Mouse (Mus musculus): ENCODE results near the gene Gigyf2.

Gene Gigyf2

DNA sequence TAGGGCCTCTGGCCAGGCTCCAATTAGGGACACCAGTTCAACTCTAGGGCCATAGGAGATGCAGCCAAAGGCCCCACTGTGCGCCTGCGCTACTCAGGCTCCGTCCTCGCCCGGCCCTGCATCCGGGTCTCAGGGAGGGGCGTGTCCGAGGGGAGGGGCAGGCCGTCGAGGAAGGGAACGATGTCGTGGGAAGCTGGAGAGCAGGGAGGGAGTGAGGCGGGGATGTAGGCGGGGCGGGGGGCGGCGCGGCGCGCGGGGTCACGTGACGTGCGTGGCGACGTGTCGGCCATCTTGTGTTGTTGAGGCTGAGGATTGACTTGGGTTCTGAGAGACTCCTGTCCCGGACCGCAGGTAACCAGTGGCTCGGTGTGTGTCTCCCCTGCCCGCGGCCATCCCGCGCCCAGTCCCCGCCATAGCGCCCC is at the start of gene Gigyf2:
Gigyf2 (plus strand) TSS at position 257 of the 422 bp plus-strand sequence.
- DNase-seq (ENCODE audit: low spot score in 2 of 2) = peak; percentile 95 to 98

DNA sequence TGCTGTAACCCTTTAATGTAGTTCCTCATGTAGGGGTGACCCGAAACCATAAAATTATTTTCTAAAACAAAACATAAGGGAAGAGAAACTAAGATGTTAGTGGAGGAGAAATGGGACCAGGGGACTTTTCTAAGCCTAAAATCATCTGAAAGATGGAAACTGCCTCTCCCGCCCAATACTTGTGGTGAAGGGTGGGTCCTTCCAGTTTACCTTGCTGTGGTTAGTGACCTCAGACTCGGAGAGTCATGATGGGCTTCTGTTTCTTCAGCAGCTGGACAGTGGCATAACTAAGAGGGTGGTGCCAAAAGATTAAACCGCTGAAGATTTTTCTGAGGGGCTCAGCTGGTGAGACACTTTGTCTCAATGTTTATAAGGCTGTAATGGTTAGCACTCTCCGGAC is 46.5 kb upstream of the Gigyf2 start:
- no peak for DNase-seq (ENCODE audit: low spot score in 2 of 2)

DNA sequence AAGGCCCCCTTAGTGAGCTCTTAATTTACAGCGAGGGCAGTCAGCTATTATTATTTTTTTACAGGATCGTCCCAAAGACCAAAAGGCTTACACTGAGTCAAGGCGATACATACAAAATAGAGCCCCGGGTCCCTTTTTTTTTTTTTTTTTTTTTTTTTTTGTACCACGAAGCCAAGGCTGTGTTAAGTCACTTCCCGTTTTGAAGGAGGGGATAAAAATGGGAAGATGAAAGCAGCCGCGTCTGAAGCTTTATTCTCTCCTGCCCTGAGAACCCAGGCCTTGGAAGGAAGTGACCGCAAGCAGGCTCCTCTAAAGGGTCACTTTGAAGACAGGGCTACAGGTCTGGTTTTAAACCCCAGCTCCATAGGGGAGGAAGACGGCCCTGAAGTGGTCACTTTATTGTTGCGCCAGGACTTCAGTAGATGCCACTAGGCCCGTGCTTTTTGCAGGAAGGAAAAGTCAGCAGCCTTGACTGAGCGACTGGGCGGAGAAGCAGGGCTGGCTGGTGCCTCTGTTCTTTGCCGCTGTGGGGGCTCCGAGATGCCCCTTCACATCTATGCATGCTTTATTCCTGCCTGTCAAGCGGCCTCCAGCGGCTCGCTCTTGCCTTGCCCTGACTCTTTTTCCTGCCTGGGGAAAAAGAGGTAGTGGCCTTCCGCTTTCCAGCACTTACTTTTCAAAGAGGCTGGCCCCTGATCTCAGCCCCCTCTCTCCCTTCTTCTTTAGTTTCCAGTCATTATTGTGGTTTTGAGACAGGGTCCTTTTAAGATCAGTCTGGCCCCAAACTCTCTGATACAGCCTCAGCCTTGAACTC is 45.0 kb upstream of the Gigyf2 start:
- no peak for DNase-seq (ENCODE audit: low spot score in 2 of 2)

DNA sequence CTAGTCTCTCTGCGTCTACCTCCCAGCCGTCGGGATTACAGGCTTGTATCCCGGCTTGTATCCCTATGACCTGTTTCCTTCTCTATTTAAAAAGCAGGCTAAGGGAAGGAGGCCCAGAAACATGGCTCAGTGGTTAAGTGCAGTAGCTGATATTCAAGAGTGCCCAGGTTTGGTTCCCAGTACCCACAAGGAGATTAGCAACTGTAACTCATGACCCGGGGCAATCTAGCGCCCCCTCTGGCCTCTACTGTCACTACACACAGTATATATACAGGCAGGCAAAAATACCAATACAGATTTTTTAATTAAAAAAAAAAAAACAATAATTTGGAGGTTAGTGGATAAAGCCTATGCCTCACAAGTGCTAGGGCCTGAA is 44.4 kb upstream of the Gigyf2 start:
- no peak for DNase-seq (ENCODE audit: low spot score in 2 of 2)

DNA sequence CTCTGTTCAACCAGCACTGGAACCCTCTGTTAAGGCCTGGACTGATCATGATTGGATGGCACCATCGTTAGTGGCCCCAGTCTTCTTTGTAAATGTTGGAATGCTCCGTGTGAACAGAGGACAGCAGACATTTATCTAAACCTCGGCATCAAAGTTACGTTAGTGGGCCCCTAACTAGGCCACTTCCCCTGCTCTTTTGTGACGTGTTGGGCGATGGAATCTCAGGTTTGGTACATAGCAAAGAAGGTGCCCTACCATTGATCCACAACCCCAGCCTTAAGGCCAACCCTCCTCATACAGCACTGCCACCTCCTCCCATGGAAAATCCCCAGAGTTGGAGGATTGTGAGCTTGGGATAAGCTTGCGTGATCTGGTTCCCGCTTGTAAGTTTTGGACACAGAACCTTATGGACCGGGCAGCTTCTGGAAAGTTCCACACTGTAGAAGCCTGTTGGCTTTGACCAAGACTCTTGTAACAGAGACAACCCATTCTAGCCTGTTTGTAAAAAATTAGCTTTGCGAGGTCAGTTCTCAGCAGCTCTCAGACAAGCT is 43.3 kb upstream of the Gigyf2 start:
- DNase-seq (ENCODE audit: low spot score in 2 of 2) = no peak

DNA sequence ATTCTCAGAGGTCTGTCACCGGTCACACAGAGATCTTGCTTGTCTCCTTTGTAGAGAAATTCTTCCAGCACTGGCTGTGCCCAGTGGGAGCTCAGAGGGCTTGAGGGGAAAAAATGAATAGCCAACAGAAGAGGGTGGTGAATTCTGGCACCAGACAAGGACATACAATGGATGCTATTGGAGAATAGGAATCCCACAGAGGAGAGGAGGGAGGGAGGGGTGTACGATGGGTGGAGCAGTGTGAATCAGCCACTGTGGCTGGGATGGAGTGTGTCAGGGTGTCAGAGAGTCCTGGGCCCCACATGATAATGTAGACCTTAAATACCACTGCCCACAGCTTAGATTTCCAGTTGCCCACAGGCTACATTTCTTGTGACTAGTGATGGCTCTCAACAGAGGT is 39.7 kb upstream of the Gigyf2 start:
- no peak for DNase-seq (ENCODE audit: low spot score in 2 of 2)

DNA sequence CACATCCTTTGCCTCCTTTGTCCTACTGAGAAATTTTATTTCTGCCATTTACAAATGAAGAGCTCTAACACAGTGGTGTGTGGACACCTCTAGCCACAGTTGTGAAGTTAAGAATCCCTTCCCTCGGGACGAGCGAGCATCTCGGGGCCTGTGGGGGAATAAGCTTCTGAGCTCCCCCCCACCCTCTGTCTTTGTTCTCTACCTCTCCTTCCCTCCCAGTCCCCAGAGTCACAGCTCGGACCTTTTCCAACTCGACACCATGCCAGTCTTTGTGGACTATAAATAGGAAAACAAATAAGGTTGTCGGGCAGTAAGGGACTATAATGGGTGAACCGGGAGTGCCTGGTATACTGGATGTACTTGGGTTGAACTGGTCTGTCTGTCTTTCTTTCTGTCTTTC is 35.4 kb upstream of the Gigyf2 start:
- DNase-seq (ENCODE audit: low spot score in 2 of 2) = no peak

DNA sequence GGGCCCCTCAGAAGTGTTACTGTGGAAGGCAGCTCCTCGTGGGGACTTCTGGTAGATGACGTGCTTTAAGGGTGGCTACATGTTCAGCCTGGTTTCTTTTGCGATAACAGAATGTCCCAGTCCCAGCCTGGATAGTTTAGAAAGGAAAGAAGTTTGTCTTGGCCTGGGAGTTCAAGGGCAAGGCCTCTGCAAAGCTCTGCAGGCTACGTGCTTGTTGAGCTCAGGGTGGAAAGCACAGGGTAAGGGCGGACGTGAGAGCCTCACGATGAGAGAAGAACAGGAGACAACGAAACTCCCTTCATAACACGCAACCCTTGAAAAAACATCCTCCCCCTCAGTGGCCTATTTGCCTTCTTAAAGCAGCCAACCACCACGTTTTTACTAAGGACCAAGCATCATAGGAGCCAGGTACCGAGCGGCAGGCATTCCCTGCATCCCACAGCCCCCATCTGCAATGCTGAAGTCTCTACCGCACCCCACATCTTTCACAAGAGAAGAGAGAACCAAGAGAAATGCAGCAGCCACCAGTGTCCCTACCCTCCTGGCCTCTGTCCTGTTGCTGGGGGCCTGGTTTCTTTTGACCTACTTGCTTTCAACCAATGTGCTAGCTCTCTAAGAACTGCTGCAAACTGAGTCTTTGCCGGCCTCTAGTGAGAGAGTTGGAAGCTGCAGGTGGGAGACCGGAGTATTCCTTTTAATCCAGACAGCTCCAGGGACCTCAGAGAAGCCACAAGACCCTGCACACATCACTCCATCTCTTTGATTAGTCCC is 34.2 kb upstream of the Gigyf2 start:
- DNase-seq (ENCODE audit: low spot score in 2 of 2) = no peak

DNA sequence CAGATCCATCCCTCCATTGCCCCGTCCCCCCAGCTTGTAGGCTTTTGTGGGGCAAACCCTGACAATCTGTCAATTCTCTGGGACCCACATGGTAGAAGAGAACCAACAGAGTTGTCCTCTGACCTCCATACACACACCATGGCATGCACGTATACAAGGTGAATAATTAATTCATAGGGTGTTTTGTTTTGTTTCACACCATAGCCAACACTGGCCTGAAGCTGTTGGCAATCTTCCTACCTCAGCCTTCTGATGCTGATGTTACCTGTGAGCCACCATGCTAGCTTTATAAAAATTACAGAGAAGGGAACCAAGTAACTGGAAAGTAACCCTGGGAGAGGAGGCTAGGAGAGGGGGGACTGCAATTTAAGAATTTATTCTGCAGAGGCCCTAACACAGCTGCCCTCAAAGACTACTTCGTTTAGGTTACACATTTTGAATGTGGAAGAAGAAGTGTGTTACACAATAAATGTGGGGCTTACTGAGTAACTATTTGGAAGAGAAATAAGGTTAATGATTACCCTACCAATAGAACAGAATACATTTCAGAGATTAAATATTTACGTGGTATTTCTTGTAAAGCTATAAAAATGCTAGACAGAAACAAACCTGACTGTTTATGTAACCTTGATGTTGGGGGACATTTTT is 32.6 kb upstream of the Gigyf2 start:
- no peak for DNase-seq (ENCODE audit: low spot score in 2 of 2)

DNA sequence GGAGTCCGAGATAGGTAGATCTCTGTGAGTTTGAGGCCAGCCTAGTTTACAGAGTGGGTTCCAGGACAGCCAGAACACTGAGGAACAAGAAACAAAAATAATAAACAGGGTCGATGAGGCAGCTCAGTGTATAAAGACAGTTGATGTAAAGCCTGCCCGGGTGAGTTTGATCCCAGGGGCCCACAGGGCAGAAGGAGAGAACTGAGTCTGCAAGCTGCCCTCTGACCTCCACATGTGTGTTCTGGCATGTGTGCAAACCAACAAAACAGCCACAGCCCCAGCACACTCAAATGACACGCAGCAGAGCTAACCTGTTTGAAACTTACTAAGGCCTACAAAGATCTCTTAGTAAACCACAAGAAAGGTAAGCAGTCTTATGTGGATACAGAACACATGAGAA is 31.8 kb upstream of the Gigyf2 start:
- DNase-seq (ENCODE audit: low spot score in 2 of 2) = no peak

DNA sequence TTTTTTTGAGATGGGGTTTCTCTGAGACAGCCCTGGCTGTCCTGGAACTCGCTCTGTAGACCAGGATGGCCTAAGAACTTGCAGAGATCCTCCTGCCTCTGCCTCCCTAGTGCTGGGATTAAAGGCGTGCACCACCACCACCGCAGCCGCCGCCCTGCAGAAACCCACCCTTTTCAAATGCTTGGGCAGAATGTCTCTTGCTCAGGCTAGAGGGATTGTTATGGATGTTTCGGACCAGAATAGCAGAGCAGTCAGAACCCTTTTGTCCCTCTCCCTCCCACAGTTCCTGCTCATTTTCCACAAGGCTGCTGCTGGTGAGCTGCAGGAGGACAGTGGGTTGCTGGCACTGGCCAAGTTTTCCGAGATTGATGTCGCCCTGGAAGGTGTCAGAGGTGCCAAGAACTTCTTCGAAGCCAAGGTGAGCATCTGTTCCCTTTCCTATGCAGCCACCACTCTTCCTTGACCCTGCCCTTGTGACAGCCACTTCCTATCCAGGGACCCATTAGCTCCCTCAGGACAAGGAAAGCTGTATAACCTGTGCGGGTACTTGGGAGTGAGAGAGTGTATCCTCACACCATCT is 29.4 kb upstream of the Gigyf2 start:
- DNase-seq (ENCODE audit: low spot score in 2 of 2) = no peak

DNA sequence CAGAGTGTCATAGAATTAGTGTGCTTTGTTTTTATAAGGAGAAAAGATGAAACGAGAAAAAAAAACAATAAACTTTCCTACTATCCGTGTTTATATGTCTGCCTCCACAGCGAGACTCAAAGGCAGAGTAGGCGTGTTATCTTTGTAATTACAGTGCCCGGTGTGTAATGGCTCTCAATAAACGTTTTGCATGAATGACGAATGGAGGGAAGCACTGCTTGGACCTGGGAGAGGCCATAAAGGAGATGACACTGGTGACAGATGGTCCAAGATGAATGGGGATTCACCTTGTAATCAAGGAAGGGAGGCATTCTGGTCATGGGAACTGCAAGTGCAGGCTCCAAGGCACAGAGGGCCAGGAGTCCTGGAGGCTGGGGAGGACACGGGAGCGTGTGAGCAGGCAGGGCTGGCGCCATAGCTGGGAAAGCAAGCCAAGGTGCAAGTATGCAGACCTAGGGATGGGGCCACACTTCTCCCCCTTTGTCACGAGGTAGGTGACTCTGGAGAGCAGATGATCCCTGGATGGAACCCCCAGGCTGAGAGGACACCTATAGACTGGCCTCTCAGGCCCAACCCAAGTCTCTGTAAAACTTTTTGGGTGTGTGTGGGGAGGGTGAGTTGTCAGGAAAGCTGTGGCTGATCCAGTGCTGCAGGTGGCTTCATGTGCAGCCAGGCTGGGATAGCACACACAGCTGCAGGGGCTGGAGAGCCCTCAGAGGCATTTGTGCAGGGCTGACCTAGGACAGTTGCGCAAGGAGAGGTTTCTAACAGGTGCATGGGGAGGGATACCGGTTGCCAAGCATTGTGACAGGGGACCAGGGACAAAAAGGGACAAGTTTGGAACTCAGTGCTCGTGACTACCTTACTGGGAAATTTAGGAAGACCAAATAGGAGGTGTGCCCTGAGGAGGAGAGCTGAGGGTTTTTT is 26.2 kb upstream of the Gigyf2 start:
- DNase-seq (ENCODE audit: low spot score in 2 of 2) = no peak

DNA sequence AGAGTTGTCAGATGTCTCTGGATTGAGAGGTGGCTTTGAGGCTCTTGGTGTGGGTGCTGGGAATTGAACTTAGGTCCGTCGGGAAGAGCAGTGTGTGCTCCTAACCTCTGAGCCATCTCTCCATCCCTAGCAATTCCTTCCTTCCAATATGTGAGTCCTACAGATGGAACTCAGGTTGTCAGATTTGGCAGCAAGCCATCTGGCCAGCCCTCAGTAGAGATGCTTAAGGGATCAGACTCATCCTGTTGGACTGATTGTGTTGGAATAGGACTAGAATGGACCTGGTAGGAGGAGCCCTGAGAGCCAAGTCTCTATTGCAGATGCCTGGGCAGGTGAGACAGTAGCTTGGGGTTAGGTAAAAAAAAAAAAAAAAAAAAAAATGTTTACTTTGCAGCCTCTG is 24.8 kb upstream of the Gigyf2 start:
- no peak for DNase-seq (ENCODE audit: low spot score in 2 of 2)

DNA sequence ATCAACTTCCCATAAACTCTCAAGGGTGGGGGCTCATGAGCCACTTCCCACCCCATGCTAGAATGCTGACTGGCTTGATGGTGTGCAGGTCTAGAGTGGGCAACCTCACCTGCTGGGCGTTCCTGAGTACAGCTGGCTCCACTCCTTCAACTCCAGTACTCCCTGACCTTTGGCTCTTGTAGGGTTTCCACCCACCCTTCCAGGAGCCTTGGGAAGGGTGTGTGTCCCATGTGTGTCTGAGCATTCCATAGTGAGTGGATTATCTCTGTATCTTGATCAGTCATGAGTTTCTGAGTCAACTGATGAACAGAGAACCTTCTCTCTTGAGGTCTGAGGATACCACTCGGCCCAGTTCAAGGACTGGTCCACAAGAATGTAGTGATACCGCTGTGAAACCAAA is 17.8 kb upstream of the Gigyf2 start:
- no peak for DNase-seq (ENCODE audit: low spot score in 2 of 2)

DNA sequence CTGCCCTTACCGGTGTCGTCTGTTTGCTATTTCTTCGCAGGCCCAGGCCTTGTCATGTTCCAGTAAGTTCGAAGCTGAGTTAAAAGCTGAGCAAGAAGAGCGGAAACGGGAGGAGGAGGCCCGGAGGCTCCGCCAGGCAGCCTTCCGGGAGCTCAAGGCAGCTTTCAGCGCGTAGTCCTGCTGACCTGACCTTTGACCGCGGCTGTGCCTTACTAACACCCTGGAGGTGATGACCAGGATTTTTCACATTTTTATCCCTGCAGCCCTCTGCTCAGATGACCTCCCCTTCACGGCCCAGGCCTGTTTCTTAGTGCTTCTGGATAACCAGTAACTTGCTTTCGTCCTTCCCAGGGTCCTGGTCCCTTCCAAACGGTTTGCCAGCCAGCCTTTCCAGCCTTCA is 17.2 kb upstream of the Gigyf2 start:
- no peak for DNase-seq (ENCODE audit: low spot score in 2 of 2)

DNA sequence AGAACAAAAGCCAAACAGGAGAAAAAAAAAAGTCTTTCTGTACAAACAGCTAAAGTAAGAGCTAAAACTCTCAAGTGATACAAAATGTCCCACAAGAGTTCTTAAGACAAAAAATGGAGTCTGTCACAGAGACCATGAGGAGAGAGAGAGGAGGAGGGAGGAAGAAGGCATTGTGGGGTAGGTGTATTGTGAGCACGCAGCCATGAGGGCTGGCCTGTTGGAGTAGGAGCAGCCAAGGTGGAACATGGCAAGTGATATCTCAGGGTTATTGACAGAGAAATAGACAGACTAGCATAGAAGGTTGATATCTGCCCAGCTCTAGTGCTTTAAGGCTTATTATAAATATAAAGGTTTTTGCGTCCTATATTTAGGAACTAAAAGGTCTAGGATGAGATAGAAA is 14.1 kb upstream of the Gigyf2 start:
- DNase-seq (ENCODE audit: low spot score in 2 of 2) = no peak

DNA sequence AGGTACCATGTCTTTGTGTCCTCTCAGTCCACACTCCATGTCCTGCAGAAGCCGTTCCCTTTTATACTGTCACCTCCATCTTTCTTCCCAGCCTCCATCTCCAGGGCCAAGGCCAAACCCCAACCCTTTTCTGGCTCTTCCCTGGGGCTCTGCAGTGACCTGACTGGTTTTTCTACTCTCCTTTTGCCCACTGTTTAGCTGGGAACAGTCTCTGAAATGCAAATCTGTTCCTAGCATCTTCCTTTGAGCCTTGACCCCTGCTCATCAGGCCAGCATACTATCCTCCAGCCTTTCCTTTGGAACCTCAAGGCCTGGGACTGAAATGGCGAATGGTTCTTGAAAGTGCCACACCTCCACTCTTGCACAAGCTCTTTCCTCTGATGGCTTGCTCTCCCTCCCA is 13.7 kb upstream of the Gigyf2 start:
- no peak for DNase-seq (ENCODE audit: low spot score in 2 of 2)

DNA sequence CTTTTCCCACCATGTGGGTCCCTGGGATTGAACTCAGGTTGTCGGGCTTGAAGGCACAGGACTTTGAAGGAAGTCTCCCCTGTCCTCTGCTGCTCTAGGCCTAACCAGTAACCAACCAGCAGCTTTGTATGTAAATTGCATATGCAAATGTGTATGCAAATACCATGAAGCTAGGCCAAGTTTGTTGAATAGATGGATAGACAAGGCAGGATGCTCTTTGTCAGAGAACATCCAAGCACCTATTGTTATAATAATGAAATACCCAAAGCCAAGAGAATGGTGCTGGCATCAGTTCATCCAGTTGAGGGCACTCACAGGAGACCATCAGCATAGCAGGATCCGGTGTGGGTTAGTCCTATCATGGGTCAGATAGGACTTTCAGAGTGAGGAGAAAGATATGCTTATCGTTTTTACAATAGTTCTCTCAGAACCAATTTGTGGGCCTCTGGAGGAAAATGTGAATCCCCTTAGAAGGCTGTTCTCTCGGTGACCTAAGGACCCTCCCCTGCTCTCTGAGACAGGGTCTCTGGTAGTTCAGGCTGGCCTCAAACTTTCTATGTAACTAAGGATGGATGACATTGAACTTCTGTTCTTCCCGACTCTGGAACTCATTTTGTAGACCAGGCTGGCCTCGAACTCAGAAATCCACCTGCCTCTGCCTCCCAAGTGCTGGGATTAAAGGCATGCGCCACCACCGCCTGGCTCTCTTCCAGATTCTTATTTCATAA is 12.8 kb upstream of the Gigyf2 start:
- no peak for DNase-seq (ENCODE audit: low spot score in 2 of 2)

DNA sequence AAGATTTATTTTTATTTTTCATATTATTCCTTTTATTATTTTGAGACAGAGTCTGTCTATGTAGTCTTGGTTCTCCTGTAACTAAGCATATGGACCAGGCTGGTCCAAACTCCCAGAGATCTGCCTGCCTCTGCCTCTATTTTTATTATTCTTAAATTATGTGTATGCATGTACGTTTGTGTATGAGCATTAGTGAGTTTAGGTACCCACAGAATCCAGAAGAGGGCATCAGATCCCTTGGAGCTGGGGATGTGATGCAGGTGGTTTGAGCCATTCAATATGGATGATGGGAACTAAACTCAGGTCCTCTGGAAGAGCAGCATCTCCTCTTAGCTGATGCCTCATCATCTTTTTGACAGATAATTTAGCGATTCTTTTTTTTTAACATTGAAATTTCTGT is 11.4 kb upstream of the Gigyf2 start:
- no peak for DNase-seq (ENCODE audit: low spot score in 2 of 2)

DNA sequence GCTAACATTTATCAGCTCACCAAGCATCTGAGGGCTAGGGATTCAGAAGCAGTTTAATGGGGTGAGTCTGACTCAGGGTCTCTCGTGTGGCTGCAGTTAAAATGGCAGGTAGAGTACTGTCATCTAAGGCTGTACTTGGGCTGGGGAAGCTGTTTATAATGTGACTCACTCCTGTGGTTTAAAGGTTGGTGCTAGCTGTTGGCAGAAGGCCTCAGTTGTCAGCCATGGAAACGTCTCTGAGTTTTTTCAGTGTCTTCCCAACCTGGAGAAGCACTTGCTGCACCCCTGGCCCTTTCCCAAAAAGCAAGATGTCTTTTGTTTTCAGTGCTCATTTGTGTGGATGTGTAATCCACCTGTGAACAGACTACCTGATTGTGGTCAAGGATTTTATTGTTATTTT is 10.9 kb upstream of the Gigyf2 start:
- no peak for DNase-seq (ENCODE audit: low spot score in 2 of 2)
